Mouse (Mus musculus) MEL (cell line): ENCODE measurements at regions not wholly inside any gene's neighbourhood (a gene's known extent, or its start where the extent isn't known, plus 50 kb on each side); places are given as distances from the start of the nearest gene placed in this dataset.

Experiments
- DNase-seq: peaks from one replicate; pipeline ENCODE4 v3.0.0; 2011; ENCODE audit warnings: low read depth, low spot score
- H3K27ac ChIP-seq: 2 replicates; pipeline ENCODE4 v1.5.1; 2012; ENCODE audit warnings: low read depth, mild to moderate bottlenecking, control low read depth, low read length, moderate library complexity; ENCODE audit not compliant: control insufficient read depth
- H3K27me3 ChIP-seq, 2 experiments: fragments of 150-350 bp in 1 of 2; sonication (generic) in 1 of 2; 2 replicates each; pipeline ENCODE4 v1.6.1; 2012; ENCODE audit warnings: low read length in 2 of 2, mild to moderate bottlenecking in 2 of 2, improper control_type of control experiment in 1 of 2, moderate library complexity in 1 of 2; ENCODE audit not compliant: insufficient read depth in 2 of 2, control insufficient read depth in 1 of 2
- H3K36me3 ChIP-seq, 2 experiments: 2 replicates each; pipeline ENCODE4 v1.6.1; 2012 to 2014; ENCODE audit warnings: low read length in 2 of 2, improper control_type of control experiment in 1 of 2, inconsistent platforms in 1 of 2, mild to moderate bottlenecking in 1 of 2; ENCODE audit not compliant: insufficient read depth in 2 of 2, control insufficient read depth in 1 of 2
- H3K4me1 ChIP-seq, 2 experiments: fragments of 150-350 bp in 1 of 2; sonication (generic) in 1 of 2; 2 replicates each; pipeline ENCODE4 v1.6.1; 2012; ENCODE audit warnings: low read length in 2 of 2, improper control_type of control experiment in 1 of 2, mild to moderate bottlenecking in 1 of 2; ENCODE audit not compliant: insufficient read depth in 2 of 2, control insufficient read depth in 1 of 2
- H3K4me3 ChIP-seq, 2 experiments: fragments of 150-350 bp in 1 of 2; sonication (generic) in 1 of 2; 2 replicates each; pipeline ENCODE4 v1.5.1; 2012; ENCODE audit warnings: low read depth in 2 of 2, low read length in 2 of 2, mild to moderate bottlenecking in 2 of 2, moderate library complexity in 2 of 2, control low read depth in 1 of 2, improper control_type of control experiment in 1 of 2; ENCODE audit not compliant: control insufficient read depth in 1 of 2, insufficient read depth in 1 of 2
- H3K79me2 ChIP-seq: 2 replicates; pipeline ENCODE4 v1.6.1; 2012; ENCODE audit warnings: mild to moderate bottlenecking, low read length, moderate library complexity; ENCODE audit not compliant: control insufficient read depth, poor library complexity, insufficient read depth
- H3K9ac ChIP-seq: 2 replicates; pipeline ENCODE4 v1.6.1; 2012; ENCODE audit warnings: low read depth, mild to moderate bottlenecking, control low read depth, low read length, moderate library complexity; ENCODE audit not compliant: control insufficient read depth, poor library complexity, severe bottlenecking
- H3K9me3 ChIP-seq: fragments of 150-350 bp; sonication (generic); replicated peaks from 2 replicates; pipeline ENCODE4 v1.6.1; 2012; ENCODE audit warnings: mild to moderate bottlenecking, low read length, improper control_type of control experiment, moderate library complexity; ENCODE audit not compliant: insufficient read depth
- BHLHE40 ChIP-seq: IDR thresholded peaks from 2 replicates; pipeline ENCODE4 v1.6.1; 2012; ENCODE audit warnings: low read depth, mild to moderate bottlenecking, inconsistent platforms, low read length, improper control_type of control experiment, borderline replicate concordance
- ETS1 ChIP-seq: IDR thresholded peaks from 2 replicates; pipeline ENCODE4 v1.6.1; 2012; ENCODE audit warnings: low read depth, mild to moderate bottlenecking, inconsistent platforms, low read length, improper control_type of control experiment, moderate library complexity
- MEF2A ChIP-seq: IDR thresholded peaks from 2 replicates; pipeline ENCODE4 v1.6.1; 2014; ENCODE audit warnings: low read depth, mild to moderate bottlenecking, inconsistent platforms, low read length, improper control_type of control experiment; ENCODE audit not compliant: poor library complexity, insufficient replicate concordance, severe bottlenecking; ENCODE audit errors: extremely low read depth
- MYC ChIP-seq: IDR thresholded peaks from 2 replicates; pipeline ENCODE4 v1.6.1; 2011; ENCODE audit warnings: low read depth, mild to moderate bottlenecking, low read length, improper control_type of control experiment, moderate library complexity
- NELFE ChIP-seq: IDR thresholded peaks from 2 replicates; pipeline ENCODE4 v1.6.1; 2011; ENCODE audit warnings: low read depth, low read length, improper control_type of control experiment
- POLR2A ChIP-seq, 2 experiments: IDR thresholded peaks; 2 replicates each; pipeline ENCODE4 v1.6.1; 2011 to 2012; ENCODE audit warnings: low read length in 2 of 2, mild to moderate bottlenecking in 2 of 2, control low read depth in 1 of 2, improper control_type of control experiment in 1 of 2, low read depth in 1 of 2, moderate library complexity in 1 of 2; ENCODE audit not compliant: control insufficient read depth in 1 of 2, insufficient read depth in 1 of 2, poor library complexity in 1 of 2
- POLR2AphosphoS5 ChIP-seq: IDR thresholded peaks from 2 replicates; pipeline ENCODE4 v1.6.1; 2012; ENCODE audit warnings: low read depth, borderline replicate concordance, mild to moderate bottlenecking, inconsistent platforms, low read length, moderate library complexity, mixed read lengths
- SMC3 ChIP-seq: IDR thresholded peaks from 2 replicates; pipeline ENCODE4 v1.6.1; 2011; ENCODE audit warnings: low read depth, low read length, improper control_type of control experiment
- UBTF ChIP-seq: IDR thresholded peaks from 2 replicates; pipeline ENCODE4 v1.6.1; 2012; ENCODE audit warnings: low read depth, mild to moderate bottlenecking, inconsistent platforms, low read length, improper control_type of control experiment, moderate library complexity, borderline replicate concordance; ENCODE audit not compliant: insufficient read depth
- ZKSCAN1 ChIP-seq: IDR thresholded peaks from 2 replicates; pipeline ENCODE4 v1.6.1; 2012; ENCODE audit warnings: low read depth, mild to moderate bottlenecking, inconsistent platforms, low read length, improper control_type of control experiment, moderate library complexity
- ZMIZ1 ChIP-seq: IDR thresholded peaks from 2 replicates; pipeline ENCODE4 v1.6.1; 2012; ENCODE audit warnings: low read depth, mild to moderate bottlenecking, inconsistent platforms, low read length, improper control_type of control experiment, moderate library complexity

GRCm38 (mm10) chr10:122149038-122149437 is 51.9 kb upstream of the Rxylt1 start:
- no peaks in the 10 kb centered on the region for H3K36me3 ChIP-seq
- no peak for TF ChIP-seq POLR2A (IDR thresholded peaks at IDR 0.05; ENCODE audit: control insufficient read depth in 1 of 2, insufficient read depth in 1 of 2, low read depth in 1 of 2, low read length in 2 of 2, poor library complexity in 1 of 2)
- no peak for TF ChIP-seq ZKSCAN1
- no peak for TF ChIP-seq ETS1
- TF ChIP-seq MYC, result no peak
- TF ChIP-seq MEF2A, result no peak
- no peak for TF ChIP-seq POLR2AphosphoS5
- no peak for TF ChIP-seq NELFE
- TF ChIP-seq UBTF, result no peak
- TF ChIP-seq BHLHE40, result no peak
- no peak for TF ChIP-seq SMC3
- H3K27me3 ChIP-seq, result no peaks in the 10 kb centered on the region; a peak in 1 of 4 replicates
- no peak overlapping the region for H3K27ac ChIP-seq
- H3K4me3 ChIP-seq, result no peak overlapping the region
- no peak for DNase-seq
- H3K79me2 ChIP-seq, result no peaks in the 10 kb centered on the region
- H3K4me1 ChIP-seq, result no peaks in the 10 kb centered on the region
- no peak overlapping the region for H3K9ac ChIP-seq
- H3K9me3 ChIP-seq, result no peaks in the 10 kb centered on the region

- Histone ChIP-seq H3K27me3 (no peaks in the 10 kb centered on the region; a peak in 1 of 4 replicates), H3K9ac (no peak overlapping the region), H3K79me2 (no peaks in the 10 kb centered on the region), H3K36me3 (no peaks in the 10 kb centered on the region), H3K4me1 (no peaks in the 10 kb centered on the region), H3K4me3 (no peak overlapping the region), H3K27ac (no peak overlapping the region), H3K9me3 (no peaks in the 10 kb centered on the region)
- TF ChIP-seq UBTF (no peak), ZMIZ1 (no peak)
- no peak for DNase-seq
Observed at GRCm38 (mm10) chr10:122148609-122149008, 51.4 kb upstream of the Rxylt1 start.
